Mouse (Mus musculus) macrophage (primary cell): ENCODE results near the gene Stk16. TPM values are rescaled to one million over a fixed set of nuclear protein-coding genes. Genes with fewer than 3 reads are reported as not detected.

Experiments
- H3K27ac ChIP-seq: fragments of 350-480 bp; formaldehyde crosslinking; 2 replicates; pipeline ENCODE4 v1.9.0; 2021
- H3K36me3 ChIP-seq: fragments of 350-480 bp; formaldehyde crosslinking; 2 replicates; pipeline ENCODE4 v1.9.0; 2021; ENCODE audit errors: inconsistent target
- H3K4me3 ChIP-seq: fragments of 350-480 bp; formaldehyde crosslinking; 2 replicates; pipeline ENCODE4 v1.9.0; 2021; ENCODE audit errors: inconsistent target
- H3K79me2 ChIP-seq: fragments of 350-480 bp; formaldehyde crosslinking; 2 replicates; pipeline ENCODE4 v1.9.0; 2021; ENCODE audit errors: inconsistent target
- WGBS: methylation state at CpG from one replicate; pipeline ENCODE4 v1.1.7; 2026; ENCODE audit warnings: inconsistent platforms; ENCODE audit not compliant: missing documents; 5-methylcytosine and 5-hydroxymethylcytosine counted together
- polyA plus RNA-seq: library from polyadenylated mRNA; stranded (reverse); fragments of 250-400 nt; gene quantifications from 3 replicates; pipeline ENCODE4 v1.2.4, GENCODE M21; 2018; ENCODE audit warnings: inconsistent platforms

Gene Stk16
- polyA plus RNA-seq, 1 experiment from 2014 or later, result 31.1 TPM

- Histone ChIP-seq H3K27ac (no peak within 1 kb of the TSS), H3K4me3 (peak within 1 kb of the TSS; percentile 41), H3K36me3 (no peaks in the 10 kb centered on the region), H3K79me2 (no peaks in the 10 kb centered on the region)
- WGBS, result 1% methylated on average over 61 of the region's 64 CpGs
These were observed 25.7 kb downstream of the Stk16 start, which contains the start of gene Dnajb2 for GRCm38 (mm10) chr1:75236117-75237050. Dnajb2 (plus strand) TSS chr1:75236406.

GRCm38 (mm10) chr1:75239591-75239990, 29.0 kb downstream of the Stk16 start:
- Histone ChIP-seq H3K79me2 (no peaks in the 10 kb centered on the region), H3K27ac (no peak overlapping the region), H3K4me3 (no peak overlapping the region), H3K36me3 (no peaks in the 10 kb centered on the region)
- WGBS, result 92% methylated on average over 10 of the region's 10 CpGs

- Histone ChIP-seq H3K79me2 (no peaks in the 10 kb centered on the region), H3K4me3 (no peak overlapping the region), H3K36me3 (no peaks in the 10 kb centered on the region), H3K27ac (no peak overlapping the region)
- WGBS, result 98% methylated on average over 14 of the region's 14 CpGs
These were observed 32.8 kb downstream of the Stk16 start for GRCm38 (mm10) chr1:75243411-75243810.

GRCm38 (mm10) chr1:75244175-75244826, 33.7 kb downstream of the Stk16 start:
- Histone ChIP-seq H3K4me3 (no peak overlapping the region), H3K27ac (no peak overlapping the region), H3K79me2 (no peaks in the 10 kb centered on the region), H3K36me3 (no peaks in the 10 kb centered on the region)
- WGBS, result 94% methylated on average over 10 of the region's 12 CpGs

- 48% methylated on average over 3 of the region's 4 CpGs for WGBS
- H3K27ac ChIP-seq, result no peak overlapping the region
- no peak overlapping the region for H3K4me3 ChIP-seq
- no peaks in the 10 kb centered on the region for H3K36me3 ChIP-seq
- H3K79me2 ChIP-seq, result no peaks in the 10 kb centered on the region
These were observed 34.2 kb downstream of the Stk16 start for GRCm38 (mm10) chr1:75244836-75245235.

- Histone ChIP-seq H3K36me3 (no peaks in the 10 kb centered on the region), H3K79me2 (no peaks in the 10 kb centered on the region), H3K4me3 (no peak overlapping the region), H3K27ac (no peak overlapping the region)
- WGBS, result 95% methylated on average over 15 of the region's 16 CpGs
These were observed 36.7 kb downstream of the Stk16 start for GRCm38 (mm10) chr1:75247071-75247930.

GRCm38 (mm10) chr1:75248041-75248772, 37.6 kb downstream of the Stk16 start:
- no peaks in the 10 kb centered on the region for H3K36me3 ChIP-seq
- H3K4me3 ChIP-seq, result no peak overlapping the region
- no peak overlapping the region for H3K27ac ChIP-seq
- WGBS, result 66% methylated on average over 9 of the region's 9 CpGs
- H3K79me2 ChIP-seq, result no peaks in the 10 kb centered on the region

GRCm38 (mm10) chr1:75250498-75250897, 39.9 kb downstream of the Stk16 start:
- Histone ChIP-seq H3K79me2 (no peaks in the 10 kb centered on the region), H3K36me3 (no peaks in the 10 kb centered on the region), H3K27ac (no peak overlapping the region), H3K4me3 (no peak overlapping the region)
- WGBS, result 93% methylated on average over 3 of the region's 3 CpGs

GRCm38 (mm10) chr1:75251112-75251970, 40.7 kb downstream of the Stk16 start:
- Histone ChIP-seq H3K79me2 (no peaks in the 10 kb centered on the region), H3K27ac (no peak overlapping the region), H3K36me3 (no peaks in the 10 kb centered on the region), H3K4me3 (no peak overlapping the region)
- WGBS, result 6% methylated on average over 21 of the region's 22 CpGs

- no peaks in the 10 kb centered on the region for H3K79me2 ChIP-seq
- H3K27ac ChIP-seq, result no peak overlapping the region
- 86% methylated on average over 13 of the region's 13 CpGs for WGBS
- H3K36me3 ChIP-seq, result no peaks in the 10 kb centered on the region
- no peak overlapping the region for H3K4me3 ChIP-seq
These were observed 41.7 kb downstream of the Stk16 start for GRCm38 (mm10) chr1:75252308-75252707.

GRCm38 (mm10) chr1:75253029-75253428, 42.4 kb downstream of the Stk16 start:
- H3K4me3 ChIP-seq, result no peak overlapping the region
- 89% methylated on average over 16 of the region's 16 CpGs for WGBS
- no peaks in the 10 kb centered on the region for H3K36me3 ChIP-seq
- H3K79me2 ChIP-seq, result no peaks in the 10 kb centered on the region
- H3K27ac ChIP-seq, result no peak overlapping the region

GRCm38 (mm10) chr1:75253849-75254624, 43.4 kb downstream of the Stk16 start:
- 62% methylated on average over 16 of the region's 16 CpGs for WGBS

GRCm38 (mm10) chr1:75254625-75255013, 44.0 kb downstream of the Stk16 start:
- H3K79me2 ChIP-seq, result no peaks in the 10 kb centered on the region
- 87% methylated on average over 8 of the region's 8 CpGs for WGBS
- H3K36me3 ChIP-seq, result no peaks in the 10 kb centered on the region
- H3K4me3 ChIP-seq, result no peak overlapping the region
- H3K27ac ChIP-seq, result no peak overlapping the region

More at GRCm38 (mm10) chr1:75253849-75254624, 43.4 kb downstream of the Stk16 start:
- Histone ChIP-seq H3K36me3 (no peaks in the 10 kb centered on the region), H3K27ac (no peak overlapping the region), H3K79me2 (no peaks in the 10 kb centered on the region), H3K4me3 (no peak overlapping the region)
